Mouse (Mus musculus): Measurements from ENCODE around the gene Angptl8. TPM values are rescaled to one million over a fixed set of nuclear protein-coding genes. Genes with fewer than 3 reads are reported as not detected.

Gene Angptl8
- polyA plus RNA-seq, 1 experiment from 2014 or later, result 17.3 TPM

DNA sequence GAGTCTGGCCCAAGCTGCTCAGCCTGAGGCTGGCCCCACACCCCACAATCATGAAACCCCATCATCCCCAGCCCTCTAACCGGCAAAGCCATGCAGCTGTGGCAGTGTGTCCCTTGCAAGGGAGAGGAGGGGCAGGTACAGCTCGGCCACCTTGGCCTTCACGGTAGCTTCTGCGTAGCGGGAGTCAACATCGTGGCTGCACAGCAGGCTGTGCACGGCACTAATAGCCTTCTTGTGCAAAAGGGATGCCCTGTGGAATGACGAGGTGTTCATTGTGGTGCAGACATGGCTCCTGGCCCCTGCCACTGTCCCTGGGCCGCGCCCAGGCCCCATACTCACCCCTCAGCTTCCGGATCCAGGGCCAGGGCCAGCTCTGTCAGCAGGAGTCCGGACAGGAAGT, 15.1 kb upstream of the Angptl8 start:
- Histone ChIP-seq H3K9ac (ENCODE audit: low read depth, low read length) (no peak overlapping the region), H3K4me1 (ENCODE audit: control insufficient read depth, insufficient read depth, low read length) (no peaks in the 10 kb centered on the region), H3K4me3 (ENCODE audit: low read length) (no peak overlapping the region), H3K4me2 (ENCODE audit: low read depth, low read length) (no peak overlapping the region), H3K36me3 (ENCODE audit: control insufficient read depth, insufficient read depth, low read length) (no peaks in the 10 kb centered on the region), H3K27me3 (replicated peaks; ENCODE audit: control insufficient read depth, insufficient read depth, low read length) (no peaks in the 10 kb centered on the region), H3K27ac (ENCODE audit: low read length) (no peak overlapping the region), H3K9me3 (ENCODE audit: control insufficient read depth, low read length) (no peaks in the 10 kb centered on the region)
- WGBS, result 86% methylated on average over 12 of the region's 12 CpGs
- ATAC-seq, result no peak

DNA sequence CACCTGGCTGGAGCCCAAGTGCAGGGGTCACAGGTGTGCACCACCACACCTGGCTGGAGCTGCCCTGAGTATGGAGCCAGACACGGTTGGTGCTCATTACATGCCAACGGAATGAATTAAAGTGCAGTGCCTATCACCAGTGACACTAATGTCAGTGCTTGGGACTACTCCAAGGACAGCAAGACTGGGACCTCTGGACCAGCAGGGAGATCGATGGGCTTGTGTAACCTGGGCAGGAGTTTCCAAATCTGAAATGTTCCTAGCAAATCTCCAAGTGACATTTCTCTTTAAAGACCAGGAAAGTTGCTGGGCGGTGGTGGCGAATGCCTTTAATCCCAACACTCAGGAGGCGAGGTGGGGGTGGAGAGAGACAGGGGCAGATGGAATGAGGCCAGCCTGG, 12.6 kb upstream of the Angptl8 start:
- ATAC-seq, result no peak
- 82% methylated on average over 6 of the region's 6 CpGs for WGBS
- H3K9ac ChIP-seq (ENCODE audit: low read depth, low read length), result no peak overlapping the region

GRCm38 (mm10) chr9:21823957-21824356, 11.4 kb upstream of the Angptl8 start:
- H3K27ac ChIP-seq (ENCODE audit: low read length), result no peak overlapping the region
- no peaks in the 10 kb centered on the region for H3K9me3 ChIP-seq (ENCODE audit: control insufficient read depth, low read length)
- 58% methylated on average over 4 of the region's 4 CpGs for WGBS
- no peaks in the 10 kb centered on the region for H3K27me3 ChIP-seq (replicated peaks; ENCODE audit: control insufficient read depth, insufficient read depth, low read length)
- H3K4me1 ChIP-seq (ENCODE audit: control insufficient read depth, insufficient read depth, low read length), result no peaks in the 10 kb centered on the region
- H3K9ac ChIP-seq (ENCODE audit: low read depth, low read length), result no peak overlapping the region
- no peak overlapping the region for H3K4me3 ChIP-seq (ENCODE audit: low read length)
- no peaks in the 10 kb centered on the region for H3K36me3 ChIP-seq (ENCODE audit: control insufficient read depth, insufficient read depth, low read length)
- H3K4me2 ChIP-seq (ENCODE audit: low read depth, low read length), result no peak overlapping the region
- no peak for ATAC-seq

More for the DNA sequence above, 12.6 kb upstream of the Angptl8 start:
- Histone ChIP-seq H3K4me3 (ENCODE audit: low read length) (no peak overlapping the region), H3K27ac (ENCODE audit: low read length) (no peak overlapping the region), H3K4me2 (ENCODE audit: low read depth, low read length) (no peak overlapping the region), H3K4me1 (ENCODE audit: control insufficient read depth, insufficient read depth, low read length) (no peaks in the 10 kb centered on the region), H3K9me3 (ENCODE audit: control insufficient read depth, low read length) (no peaks in the 10 kb centered on the region), H3K36me3 (ENCODE audit: control insufficient read depth, insufficient read depth, low read length) (no peaks in the 10 kb centered on the region), H3K27me3 (replicated peaks; ENCODE audit: control insufficient read depth, insufficient read depth, low read length) (no peaks in the 10 kb centered on the region)

DNA sequence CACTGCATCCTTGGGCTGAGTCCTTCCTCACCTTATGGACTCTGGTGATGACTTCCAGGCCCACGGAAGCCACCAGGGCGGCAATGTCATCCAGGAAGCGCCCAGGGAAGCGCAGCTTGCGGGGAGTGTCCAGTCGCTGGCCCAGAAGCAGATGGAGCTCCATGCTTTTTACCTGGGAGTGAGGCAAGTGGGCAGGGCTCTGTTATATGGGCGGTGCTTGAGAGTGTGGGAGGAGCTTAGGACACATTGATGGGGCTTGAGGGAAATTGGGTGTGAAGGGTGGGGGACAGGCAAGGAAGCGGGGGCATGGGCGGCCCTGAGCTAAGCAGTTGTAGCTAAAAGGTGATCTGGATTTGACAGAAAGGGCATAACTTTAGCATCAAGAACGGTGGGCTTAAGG, 10.9 kb upstream of the Angptl8 start:
- WGBS, result 69% methylated on average over 10 of the region's 10 CpGs
- Histone ChIP-seq H3K9ac (ENCODE audit: low read depth, low read length) (no peak overlapping the region), H3K36me3 (ENCODE audit: control insufficient read depth, insufficient read depth, low read length) (no peaks in the 10 kb centered on the region), H3K4me1 (ENCODE audit: control insufficient read depth, insufficient read depth, low read length) (no peaks in the 10 kb centered on the region), H3K4me2 (ENCODE audit: low read depth, low read length) (no peak overlapping the region), H3K9me3 (ENCODE audit: control insufficient read depth, low read length) (no peaks in the 10 kb centered on the region), H3K27me3 (replicated peaks; ENCODE audit: control insufficient read depth, insufficient read depth, low read length) (no peaks in the 10 kb centered on the region), H3K27ac (ENCODE audit: low read length) (no peak overlapping the region), H3K4me3 (ENCODE audit: low read length) (no peak overlapping the region)
- no peak for ATAC-seq

- H3K9me3 ChIP-seq (ENCODE audit: control insufficient read depth, low read length), result no peaks in the 10 kb centered on the region
- H3K27ac ChIP-seq (ENCODE audit: low read length), result no peak overlapping the region
- no peak for ATAC-seq
- no peak overlapping the region for H3K4me3 ChIP-seq (ENCODE audit: low read length)
- peaks cover 1% of the 10 kb centered on the region; the same call in 1 of the 2 replicates for H3K4me1 ChIP-seq (ENCODE audit: control insufficient read depth, insufficient read depth, low read length)
- no peak overlapping the region for H3K9ac ChIP-seq (ENCODE audit: low read depth, low read length)
- WGBS, result 88% methylated on average over 14 of the region's 14 CpGs
- H3K36me3 ChIP-seq (ENCODE audit: control insufficient read depth, insufficient read depth, low read length), result no peaks in the 10 kb centered on the region; the same call in 1 of the 2 replicates
- no peak overlapping the region for H3K4me2 ChIP-seq (ENCODE audit: low read depth, low read length)
- no peaks in the 10 kb centered on the region for H3K27me3 ChIP-seq (replicated peaks; ENCODE audit: control insufficient read depth, insufficient read depth, low read length)
These were observed 5.4 kb upstream of the Angptl8 start for GRCm38 (mm10) chr9:21829834-21830460.

- Histone ChIP-seq H3K9me3 (ENCODE audit: control insufficient read depth, low read length) (no peaks in the 10 kb centered on the region), H3K9ac (ENCODE audit: low read depth, low read length) (no peak overlapping the region), H3K4me2 (ENCODE audit: low read depth, low read length) (no peak overlapping the region), H3K4me1 (ENCODE audit: control insufficient read depth, insufficient read depth, low read length) (peaks cover 2% of the 10 kb centered on the region; the same call in 1 of the 2 replicates), H3K36me3 (ENCODE audit: control insufficient read depth, insufficient read depth, low read length) (no peaks in the 10 kb centered on the region; the same call in 1 of the 2 replicates), H3K4me3 (ENCODE audit: low read length) (no peak overlapping the region), H3K27ac (ENCODE audit: low read length) (no peak overlapping the region), H3K27me3 (replicated peaks; ENCODE audit: control insufficient read depth, insufficient read depth, low read length) (no peaks in the 10 kb centered on the region)
- no peak for ATAC-seq
- 82% methylated on average over 5 of the region's 5 CpGs for WGBS
These were observed 4.9 kb upstream of the Angptl8 start for GRCm38 (mm10) chr9:21830461-21830850.

GRCm38 (mm10) chr9:21830936-21831335, 4.4 kb upstream of the Angptl8 start:
- Histone ChIP-seq H3K27me3 (replicated peaks; ENCODE audit: control insufficient read depth, insufficient read depth, low read length) (no peaks in the 10 kb centered on the region), H3K4me3 (ENCODE audit: low read length) (no peak overlapping the region), H3K36me3 (ENCODE audit: control insufficient read depth, insufficient read depth, low read length) (no peaks in the 10 kb centered on the region; the same call in 1 of the 2 replicates), H3K27ac (ENCODE audit: low read length) (no peak overlapping the region), H3K4me1 (ENCODE audit: control insufficient read depth, insufficient read depth, low read length) (peaks cover 2% of the 10 kb centered on the region; the same call in 1 of the 2 replicates), H3K9me3 (ENCODE audit: control insufficient read depth, low read length) (no peaks in the 10 kb centered on the region), H3K4me2 (ENCODE audit: low read depth, low read length) (no peak overlapping the region), H3K9ac (ENCODE audit: low read depth, low read length) (no peak overlapping the region)
- no peak for ATAC-seq
- 83% methylated on average over 11 of the region's 11 CpGs for WGBS

DNA sequence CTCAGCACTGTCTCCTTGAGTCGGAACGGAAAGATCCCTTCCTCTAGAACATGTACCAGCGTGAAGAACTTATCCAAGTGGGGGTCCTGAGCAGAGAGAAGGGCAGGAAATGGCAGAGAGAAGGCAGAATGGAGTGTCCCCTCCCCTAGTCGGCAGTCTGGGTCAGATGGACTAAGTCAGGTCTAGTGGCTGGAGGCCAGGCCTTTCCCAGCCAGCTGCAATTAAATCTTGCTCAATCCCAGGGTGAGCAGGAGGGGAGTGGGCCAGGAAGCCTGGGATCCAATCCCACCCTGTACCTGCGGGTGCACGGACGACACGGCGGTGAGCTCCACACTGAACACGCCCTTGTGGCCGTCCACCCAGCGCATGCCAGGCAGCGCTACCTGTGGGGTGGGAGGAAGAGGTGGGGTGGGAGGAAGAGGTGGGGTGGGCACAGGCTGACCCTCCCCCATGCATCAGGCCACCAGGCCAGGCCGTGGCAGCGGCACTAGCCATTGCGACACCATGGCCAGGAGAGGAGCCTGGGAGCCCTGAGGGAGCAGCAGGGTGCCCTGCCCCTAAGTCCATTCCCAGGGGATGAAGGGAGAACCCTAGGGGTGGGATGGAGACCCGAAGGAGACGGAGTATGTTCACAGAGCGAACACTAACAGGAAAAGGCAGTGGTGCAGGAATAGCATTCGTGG, 3.6 kb upstream of the Angptl8 start:
- Histone ChIP-seq H3K4me2 (ENCODE audit: low read depth, low read length) (no peak overlapping the region), H3K36me3 (ENCODE audit: control insufficient read depth, insufficient read depth, low read length) (peaks cover 2% of the 10 kb centered on the region; the same call in 1 of the 2 replicates)
- 87% methylated on average over 20 of the region's 20 CpGs for WGBS

DNA sequence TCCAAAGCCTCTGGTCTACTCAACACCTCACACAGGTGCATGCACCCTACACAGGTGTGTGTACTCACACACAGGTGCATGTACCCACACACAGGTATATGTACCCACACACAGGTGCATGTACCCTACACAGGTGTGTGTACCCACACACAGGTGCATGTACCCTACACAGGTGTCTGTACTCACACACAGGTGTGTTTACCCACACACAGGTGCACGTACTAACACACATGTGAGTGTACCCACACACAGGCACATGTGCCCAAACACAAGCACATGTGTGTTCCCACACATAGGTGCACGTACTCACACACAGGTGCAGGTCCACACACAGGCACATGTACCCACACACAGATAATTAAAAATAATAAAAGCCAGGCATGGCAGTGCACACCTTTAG, 2.4 kb downstream of the Angptl8 start:
- no peak for ATAC-seq
- no peak overlapping the region for H3K4me3 ChIP-seq (ENCODE audit: low read length)
- H3K9ac ChIP-seq (ENCODE audit: low read depth, low read length), result no peak overlapping the region
- H3K27me3 ChIP-seq (replicated peaks; ENCODE audit: control insufficient read depth, insufficient read depth, low read length), result no peaks in the 10 kb centered on the region
- no peak overlapping the region for H3K27ac ChIP-seq (ENCODE audit: low read length)
- H3K4me1 ChIP-seq (ENCODE audit: control insufficient read depth, insufficient read depth, low read length), result peaks cover 12% of the 10 kb centered on the region
- peaks cover 8% of the 10 kb centered on the region; the same call in 1 of the 2 replicates for H3K36me3 ChIP-seq (ENCODE audit: control insufficient read depth, insufficient read depth, low read length)
- no peaks in the 10 kb centered on the region for H3K9me3 ChIP-seq (ENCODE audit: control insufficient read depth, low read length)
- 95% methylated on average over 2 of the region's 2 CpGs for WGBS
- H3K4me2 ChIP-seq (ENCODE audit: low read depth, low read length), result no peak overlapping the region

More for the DNA sequence above, 3.6 kb upstream of the Angptl8 start:
- Histone ChIP-seq H3K9me3 (ENCODE audit: control insufficient read depth, low read length) (no peaks in the 10 kb centered on the region), H3K4me3 (ENCODE audit: low read length) (no peak overlapping the region), H3K27me3 (replicated peaks; ENCODE audit: control insufficient read depth, insufficient read depth, low read length) (no peaks in the 10 kb centered on the region), H3K27ac (ENCODE audit: low read length) (no peak overlapping the region), H3K4me1 (ENCODE audit: control insufficient read depth, insufficient read depth, low read length) (peaks cover 2% of the 10 kb centered on the region; the same call in 1 of the 2 replicates), H3K9ac (ENCODE audit: low read depth, low read length) (no peak overlapping the region)
- no peak for ATAC-seq

All from intestine, embryonic 16.5 days (tissue).